Mouse (Mus musculus): ENCODE data around the gene Mpz. TPM values are rescaled to one million over a fixed set of nuclear protein-coding genes. Genes with fewer than 3 reads are reported as not detected.

Mpz gene
- polyA plus RNA-seq, 2 experiments: 0.14 to 0.25 TPM

DNA sequence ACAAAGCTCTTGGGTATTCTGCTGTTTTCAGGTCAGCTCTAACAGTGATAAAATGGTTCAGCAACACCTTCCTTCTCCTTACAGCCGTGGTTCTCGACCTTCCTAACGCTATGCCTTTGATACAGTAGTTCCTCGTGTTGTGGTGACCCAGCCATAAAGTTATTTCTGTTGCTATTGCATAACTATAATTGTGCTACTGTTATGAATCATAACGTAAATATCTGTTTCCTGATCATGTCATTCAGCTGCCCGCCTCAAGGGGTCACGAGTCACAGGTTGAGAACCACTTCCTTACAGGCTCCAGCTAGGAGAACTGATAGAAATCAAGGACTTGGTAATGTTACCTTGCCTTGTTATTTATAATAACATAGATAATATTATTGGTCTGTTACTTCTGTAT is 33.8 kb downstream of the Mpz start:
- TF ChIP-seq EP300 (IDR thresholded peaks at IDR 0.05; ENCODE audit: low read depth) (no peak), CTCF (IDR thresholded peaks at IDR 0.05; ENCODE audit: low read depth) (peak; percentile 41; the same call in 1 of the 2 replicates)
- no peak overlapping the region for H3K9ac ChIP-seq (replicated peaks)
- WGBS (ENCODE audit: insufficient replicate concordance): 10% methylated on average over 7 of the region's 7 CpGs
- H3K27me3 ChIP-seq (ENCODE audit: control insufficient read depth, insufficient read depth, low read length): no peaks in the 10 kb centered on the region
- H3K36me3 ChIP-seq (replicated peaks; ENCODE audit: control insufficient read depth, insufficient read depth, low read depth): no peaks in the 10 kb centered on the region
- no peak overlapping the region for H3K4me2 ChIP-seq (ENCODE audit: low read depth)
- no peaks in the 10 kb centered on the region for H3K9me3 ChIP-seq (ENCODE audit: control insufficient read depth, low read length)
- peak in 1 of 3 experiments; percentile 14 for DNase-seq (ENCODE audit: low read depth in 3 of 3, low spot score in 3 of 3)
- no peak overlapping the region for H3K4me3 ChIP-seq (ENCODE audit: insufficient read depth in 1 of 2, low read depth in 2 of 2, low read length in 2 of 2)
- no peak overlapping the region for H3K27ac ChIP-seq
- no peak for ATAC-seq (ENCODE audit: insufficient read depth)
- H3K4me1 ChIP-seq (replicated peaks; ENCODE audit: control insufficient read depth in 2 of 2, insufficient read depth in 2 of 2, low read length in 1 of 2): peaks cover 0 to 8% of the 10 kb centered on the region in 2 experiments; a peak in 2 of 4 replicates

DNA sequence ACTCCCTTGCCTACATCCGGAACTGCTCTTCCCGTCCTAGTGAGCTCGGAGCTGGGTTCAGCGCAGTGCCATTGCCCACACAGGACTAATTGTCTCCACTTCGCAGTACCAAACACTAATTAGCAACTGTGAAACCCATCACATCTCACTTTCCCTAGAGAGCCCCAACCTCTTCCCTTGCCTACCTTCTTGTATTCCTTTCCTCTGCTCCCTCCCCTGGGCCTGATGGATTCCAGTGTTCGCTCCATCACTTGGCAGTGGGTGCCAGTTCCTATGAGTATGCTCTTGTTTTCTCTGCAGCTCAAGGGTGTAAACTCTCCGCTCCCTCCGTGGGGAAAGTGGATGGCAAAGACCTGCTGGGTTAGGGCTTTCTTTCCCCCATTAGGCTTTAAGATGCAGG is 35.1 kb downstream of the Mpz start:
- ATAC-seq (ENCODE audit: insufficient read depth) (no peak), DNase-seq (ENCODE audit: low read depth in 3 of 3, low spot score in 3 of 3) (no peak)
- Histone ChIP-seq H3K9ac (replicated peaks) (no peak overlapping the region), H3K27ac (no peak overlapping the region), H3K4me3 (ENCODE audit: insufficient read depth in 1 of 2, low read depth in 2 of 2, low read length in 2 of 2) (no peak overlapping the region), H3K4me1 (replicated peaks; ENCODE audit: control insufficient read depth in 2 of 2, insufficient read depth in 2 of 2, low read length in 1 of 2) (peaks cover 0 to 11% of the 10 kb centered on the region in 2 experiments; a peak in 2 of 4 replicates), H3K9me3 (ENCODE audit: control insufficient read depth, low read length) (no peaks in the 10 kb centered on the region), H3K4me2 (ENCODE audit: low read depth) (no peak overlapping the region), H3K27me3 (ENCODE audit: control insufficient read depth, insufficient read depth, low read length) (no peaks in the 10 kb centered on the region), H3K36me3 (replicated peaks; ENCODE audit: control insufficient read depth, insufficient read depth, low read depth) (no peaks in the 10 kb centered on the region)
- TF ChIP-seq EP300 (IDR thresholded peaks at IDR 0.05; ENCODE audit: low read depth) (no peak), CTCF (IDR thresholded peaks at IDR 0.05; ENCODE audit: low read depth) (no peak)
- 71% methylated on average over 8 of the region's 8 CpGs for WGBS (ENCODE audit: insufficient replicate concordance)

DNA sequence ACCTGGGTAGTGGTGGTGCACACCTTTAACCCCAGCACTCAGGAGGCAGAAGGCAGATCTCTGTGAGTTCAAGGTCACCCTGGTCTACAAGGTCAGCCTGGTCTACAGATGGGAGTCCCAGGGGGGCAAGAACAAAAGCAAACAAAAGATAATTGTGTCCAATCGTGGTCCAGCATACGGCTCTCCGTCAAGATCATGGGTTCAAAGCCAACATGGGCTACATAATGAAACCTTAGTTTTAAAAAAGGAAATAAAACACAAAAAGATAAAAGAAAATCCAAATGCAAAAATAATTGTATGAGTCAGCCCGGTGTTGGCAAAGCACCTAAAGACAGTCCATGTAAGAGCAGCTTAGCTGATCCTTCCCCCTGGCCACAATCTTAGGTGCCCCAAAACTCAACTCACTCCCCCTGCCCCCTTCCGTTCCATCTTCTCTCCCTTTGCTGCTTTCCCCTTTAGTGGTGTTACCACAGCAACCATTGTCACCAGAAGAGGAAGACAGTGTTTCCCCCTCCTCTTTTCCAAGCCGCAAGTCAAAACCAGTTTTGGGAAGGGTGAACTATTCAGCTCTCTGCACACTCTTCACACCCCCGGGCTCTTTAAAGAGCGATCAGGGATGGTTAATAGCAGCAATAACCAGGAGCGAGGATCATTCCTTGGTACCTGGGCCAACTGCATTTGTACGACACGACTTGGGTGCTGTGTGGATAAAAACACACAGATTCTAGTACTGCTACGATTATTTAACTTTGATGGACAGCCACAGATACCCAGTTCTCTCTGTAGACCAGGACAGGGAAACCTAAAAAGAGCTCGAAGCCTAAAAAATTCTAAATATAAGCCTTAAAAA is 37.6 kb downstream of the Mpz start:
- no peak overlapping the region for H3K9ac ChIP-seq (replicated peaks)
- no peak overlapping the region for H3K4me3 ChIP-seq (ENCODE audit: insufficient read depth in 1 of 2, low read depth in 2 of 2, low read length in 2 of 2)
- H3K27me3 ChIP-seq (ENCODE audit: control insufficient read depth, insufficient read depth, low read length): peaks cover 10% of the 10 kb centered on the region
- no peak for DNase-seq (ENCODE audit: low read depth in 3 of 3, low spot score in 3 of 3)
- H3K9me3 ChIP-seq (ENCODE audit: control insufficient read depth, low read length): no peaks in the 10 kb centered on the region
- TF ChIP-seq EP300 (IDR thresholded peaks at IDR 0.05; ENCODE audit: low read depth) (no peak), CTCF (IDR thresholded peaks at IDR 0.05; ENCODE audit: low read depth) (no peak)
- H3K4me2 ChIP-seq (ENCODE audit: low read depth): no peak overlapping the region
- peaks cover 0 to 11% of the 10 kb centered on the region in 2 experiments; a peak in 2 of 4 replicates for H3K4me1 ChIP-seq (replicated peaks; ENCODE audit: control insufficient read depth in 2 of 2, insufficient read depth in 2 of 2, low read length in 1 of 2)
- no peak overlapping the region for H3K27ac ChIP-seq
- ATAC-seq (ENCODE audit: insufficient read depth): no peak
- no peaks in the 10 kb centered on the region for H3K36me3 ChIP-seq (replicated peaks; ENCODE audit: control insufficient read depth, insufficient read depth, low read depth)
- WGBS (ENCODE audit: insufficient replicate concordance): 33% methylated on average over 13 of the region's 13 CpGs

DNA sequence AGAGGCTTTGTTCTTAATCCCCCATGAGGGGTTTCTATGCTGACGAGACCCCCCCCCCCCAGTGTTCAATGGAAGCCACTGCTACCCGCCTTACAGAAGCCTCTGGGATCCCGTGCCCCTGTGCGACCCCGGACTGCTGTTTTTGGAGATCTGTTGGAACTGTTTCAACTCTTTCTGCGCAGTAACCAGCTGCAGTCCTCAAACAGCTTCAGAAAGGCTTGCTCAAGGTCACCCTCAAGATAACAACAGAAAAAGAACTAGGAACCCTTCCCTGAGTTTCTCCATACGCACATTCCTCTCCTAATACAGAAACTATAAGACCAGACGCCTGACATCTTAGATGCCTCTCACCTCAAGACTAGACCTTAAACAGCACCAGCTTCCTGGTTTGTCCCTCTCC is 38.5 kb downstream of the Mpz start:
- peaks cover 19% of the 10 kb centered on the region for H3K27me3 ChIP-seq (ENCODE audit: control insufficient read depth, insufficient read depth, low read length)
- no peak overlapping the region for H3K27ac ChIP-seq
- no peak overlapping the region for H3K4me2 ChIP-seq (ENCODE audit: low read depth)
- peaks cover 0 to 11% of the 10 kb centered on the region in 2 experiments; a peak in 2 of 4 replicates for H3K4me1 ChIP-seq (replicated peaks; ENCODE audit: control insufficient read depth in 2 of 2, insufficient read depth in 2 of 2, low read length in 1 of 2)
- H3K4me3 ChIP-seq (ENCODE audit: insufficient read depth in 1 of 2, low read depth in 2 of 2, low read length in 2 of 2): no peak overlapping the region
- TF ChIP-seq EP300 (IDR thresholded peaks at IDR 0.05; ENCODE audit: low read depth): no peak
- no peak for TF ChIP-seq CTCF (IDR thresholded peaks at IDR 0.05; ENCODE audit: low read depth)
- 51% methylated on average over 8 of the region's 8 CpGs for WGBS (ENCODE audit: insufficient replicate concordance)
- H3K9ac ChIP-seq (replicated peaks): no peak overlapping the region
- no peaks in the 10 kb centered on the region for H3K36me3 ChIP-seq (replicated peaks; ENCODE audit: control insufficient read depth, insufficient read depth, low read depth)
- no peaks in the 10 kb centered on the region for H3K9me3 ChIP-seq (ENCODE audit: control insufficient read depth, low read length)
- DNase-seq (ENCODE audit: low read depth in 3 of 3, low spot score in 3 of 3) (no peak), ATAC-seq (ENCODE audit: insufficient read depth) (no peak)

DNA sequence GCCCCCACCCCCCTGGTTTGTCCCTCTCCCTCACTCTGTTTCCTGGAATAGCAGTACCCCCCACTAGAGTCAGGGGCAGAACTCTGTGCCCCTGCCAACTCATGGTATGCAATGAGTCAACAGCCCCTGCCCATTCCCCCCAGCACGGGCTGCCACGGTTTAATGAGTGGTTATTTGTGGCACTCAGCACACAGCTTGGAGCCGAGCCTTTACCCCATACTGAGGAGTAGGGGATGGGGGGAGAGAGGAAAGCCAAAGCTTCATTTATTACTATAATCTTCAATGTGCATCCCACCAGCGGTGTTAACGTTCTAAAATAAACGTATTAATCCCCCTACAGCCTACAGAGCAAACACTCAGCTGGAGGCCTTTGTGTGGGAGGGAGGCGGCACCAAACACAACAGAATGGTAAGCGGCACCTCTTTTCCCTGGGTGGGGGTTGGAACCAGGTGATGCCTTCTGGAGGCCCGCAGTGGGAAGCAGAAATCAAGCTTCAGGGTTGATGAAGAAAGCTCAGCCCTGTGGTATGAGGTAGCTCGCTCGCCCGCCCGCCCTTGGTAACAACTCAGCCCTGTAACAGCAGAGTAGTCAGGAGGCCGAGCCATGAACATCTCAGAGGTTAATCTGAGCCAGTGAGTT is 39.1 kb downstream of the Mpz start:
- H3K9me3 ChIP-seq (ENCODE audit: control insufficient read depth, low read length): no peaks in the 10 kb centered on the region
- WGBS (ENCODE audit: insufficient replicate concordance): 60% methylated on average over 14 of the region's 14 CpGs
- peaks cover 0 to 8% of the 10 kb centered on the region in 2 experiments; a peak in 1 of 4 replicates for H3K4me1 ChIP-seq (replicated peaks; ENCODE audit: control insufficient read depth in 2 of 2, insufficient read depth in 2 of 2, low read length in 1 of 2)
- no peak overlapping the region for H3K9ac ChIP-seq (replicated peaks)
- ATAC-seq (ENCODE audit: insufficient read depth) (no peak), DNase-seq (ENCODE audit: low read depth in 3 of 3, low spot score in 3 of 3) (no peak)
- H3K27ac ChIP-seq: no peak overlapping the region
- peaks cover 24% of the 10 kb centered on the region for H3K27me3 ChIP-seq (ENCODE audit: control insufficient read depth, insufficient read depth, low read length)
- H3K36me3 ChIP-seq (replicated peaks; ENCODE audit: control insufficient read depth, insufficient read depth, low read depth): no peaks in the 10 kb centered on the region
- no peak overlapping the region for H3K4me3 ChIP-seq (ENCODE audit: insufficient read depth in 1 of 2, low read depth in 2 of 2, low read length in 2 of 2)
- TF ChIP-seq EP300 (IDR thresholded peaks at IDR 0.05; ENCODE audit: low read depth) (no peak), CTCF (IDR thresholded peaks at IDR 0.05; ENCODE audit: low read depth) (no peak)
- no peak overlapping the region for H3K4me2 ChIP-seq (ENCODE audit: low read depth)
